Mouse (Mus musculus) skeletal muscle tissue, adult 2 months (tissue): ENCODE measurements around the gene Kcnd3.

Source experiments
- DNase-seq: peaks from one replicate; pipeline ENCODE4 v3.0.0-alpha.2; 2012; ENCODE audit warnings: low read depth, low spot score

The Kcnd3 gene

DNA sequence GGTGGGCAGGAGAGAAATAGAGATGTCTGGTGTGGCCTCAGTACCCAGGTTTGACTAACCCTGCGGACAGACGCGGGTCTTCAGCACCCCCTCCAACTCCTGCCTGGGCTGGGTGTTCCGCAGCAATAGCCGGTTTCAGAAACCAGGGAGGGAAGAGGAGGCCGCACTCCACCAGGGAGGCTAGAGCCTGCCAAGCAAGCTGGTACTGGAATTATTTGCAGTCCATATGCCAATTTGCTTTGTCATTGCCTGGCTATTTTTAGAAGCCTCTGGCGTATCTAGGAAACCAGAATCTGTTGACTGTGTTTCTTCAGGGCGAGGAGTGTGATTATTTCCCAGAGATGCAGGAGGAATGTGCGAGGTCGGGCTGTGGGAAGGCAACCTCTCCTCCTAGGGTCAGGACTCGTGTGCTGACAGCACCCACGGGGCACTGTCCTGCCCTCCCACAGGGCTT, 69.1 kb downstream of the Kcnd3 start:
- DNase-seq, result peak; percentile 40

DNA sequence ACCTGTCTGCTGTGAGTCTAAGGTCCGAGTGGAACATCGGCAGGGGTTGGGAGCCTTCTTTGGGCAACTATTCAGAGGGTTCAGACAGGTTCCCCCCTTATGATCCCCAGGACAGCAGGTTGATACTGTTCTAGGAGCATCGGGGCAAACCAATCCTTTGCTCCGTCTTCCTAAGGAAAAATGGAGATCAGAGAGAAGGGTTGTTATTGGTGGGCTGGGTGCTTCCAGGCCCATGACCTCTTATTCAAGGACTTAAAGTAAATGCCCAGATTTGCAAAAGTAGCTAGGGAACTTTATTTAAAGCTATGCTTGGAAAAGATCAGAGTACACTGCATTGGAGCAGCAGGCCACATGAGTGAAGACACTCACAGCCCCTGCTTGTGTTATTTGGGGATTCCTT, 69.5 kb downstream of the Kcnd3 start:
- no peak for DNase-seq

- DNase-seq, result no peak
Measured at GRCm38 (mm10) chr3:105528860-105529259, 76.7 kb downstream of the Kcnd3 start.

GRCm38 (mm10) chr3:105529700-105530099, 77.6 kb downstream of the Kcnd3 start:
- DNase-seq, result no peak

GRCm38 (mm10) chr3:105530363-105531130, 78.4 kb downstream of the Kcnd3 start:
- DNase-seq, result no peak

GRCm38 (mm10) chr3:105538406-105538805, 86.3 kb downstream of the Kcnd3 start:
- DNase-seq, result no peak

DNA sequence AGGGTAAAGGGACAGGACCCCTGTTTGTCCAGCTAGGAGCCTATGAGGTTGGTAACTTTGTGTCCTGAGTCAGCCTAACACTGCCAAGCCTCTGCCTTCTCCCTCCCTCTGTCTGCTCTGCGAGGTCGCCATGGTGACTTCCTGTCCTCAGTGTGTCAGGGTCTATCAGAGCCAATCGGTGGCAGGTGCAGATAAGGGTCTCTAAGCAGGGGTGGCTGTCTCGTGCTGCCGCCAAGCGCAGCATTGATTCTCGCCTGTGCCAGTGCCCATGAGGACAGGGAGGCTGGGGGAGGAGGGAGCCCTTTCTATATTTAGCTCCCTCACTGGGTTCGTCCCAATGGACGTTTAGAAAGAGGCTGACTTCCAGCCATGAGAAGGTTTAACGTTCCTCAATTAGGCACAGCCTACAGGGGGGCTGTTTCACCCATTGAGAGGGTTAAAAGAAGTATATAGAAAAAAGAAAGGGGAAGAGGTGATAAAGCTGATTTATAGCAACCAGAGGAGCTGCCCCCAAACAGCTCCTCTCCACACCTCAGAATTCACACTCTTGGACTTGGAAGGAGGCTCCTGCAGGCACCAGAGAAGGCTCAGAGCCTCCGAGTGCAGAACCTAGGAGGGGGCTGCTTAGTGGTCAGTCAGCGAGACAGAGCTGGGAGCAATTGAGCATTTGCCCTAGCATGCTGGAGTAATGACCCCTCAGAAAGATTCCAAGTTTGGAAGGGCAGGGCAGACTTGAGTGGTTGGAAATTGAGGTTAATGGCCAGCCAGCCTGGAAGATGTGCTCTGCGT, 86.9 kb downstream of the Kcnd3 start:
- DNase-seq, result no peak

GRCm38 (mm10) chr3:105542741-105543140, 90.6 kb downstream of the Kcnd3 start:
- no peak for DNase-seq

GRCm38 (mm10) chr3:105544106-105544505, 92.0 kb downstream of the Kcnd3 start:
- no peak for DNase-seq

DNA sequence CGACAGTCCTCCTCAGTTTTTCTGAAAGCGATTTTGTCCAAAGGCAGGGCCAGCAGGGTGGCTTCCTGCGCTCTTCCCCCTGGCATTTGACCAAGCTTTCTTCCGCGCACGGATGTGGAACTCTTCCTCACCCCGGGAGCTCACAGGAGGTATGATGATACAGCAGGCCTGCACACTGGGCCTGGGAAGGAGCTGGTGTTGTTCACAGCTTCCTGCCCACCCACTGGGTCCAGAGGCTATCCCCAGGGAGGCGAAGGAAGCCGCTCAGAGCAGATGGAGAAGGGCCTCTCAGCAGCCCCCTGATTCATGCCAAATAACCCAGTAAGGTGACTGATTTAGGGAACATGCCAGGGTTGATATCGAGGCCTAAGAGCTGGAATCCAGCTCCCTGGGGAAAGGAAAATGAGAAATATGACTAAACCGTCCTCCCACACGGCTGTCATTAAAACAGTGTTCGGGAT, 94.5 kb downstream of the Kcnd3 start:
- DNase-seq, result peak; percentile 7

- no peak for DNase-seq
Measured at GRCm38 (mm10) chr3:105548074-105548771, 96.1 kb downstream of the Kcnd3 start.

DNA sequence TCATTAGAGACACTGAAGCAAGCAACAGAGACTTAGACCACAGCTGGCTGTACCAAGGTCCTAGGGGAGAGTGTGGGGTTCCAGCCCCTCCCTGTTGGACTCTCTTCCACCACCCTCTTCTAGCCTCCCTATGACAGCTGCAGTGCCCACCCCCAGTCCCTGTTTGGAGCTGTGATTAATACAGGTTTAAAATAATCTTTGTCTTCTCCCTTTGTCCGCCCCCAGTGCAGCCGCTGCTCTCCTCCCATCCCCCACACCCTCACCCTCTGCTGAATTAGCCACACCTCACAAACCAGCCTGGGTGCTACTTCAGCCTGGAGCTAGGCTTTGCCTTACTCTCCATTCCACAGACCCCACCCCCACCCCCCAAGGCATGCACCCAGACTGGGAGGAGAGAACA, 107.3 kb downstream of the Kcnd3 start:
- no peak for DNase-seq

DNA sequence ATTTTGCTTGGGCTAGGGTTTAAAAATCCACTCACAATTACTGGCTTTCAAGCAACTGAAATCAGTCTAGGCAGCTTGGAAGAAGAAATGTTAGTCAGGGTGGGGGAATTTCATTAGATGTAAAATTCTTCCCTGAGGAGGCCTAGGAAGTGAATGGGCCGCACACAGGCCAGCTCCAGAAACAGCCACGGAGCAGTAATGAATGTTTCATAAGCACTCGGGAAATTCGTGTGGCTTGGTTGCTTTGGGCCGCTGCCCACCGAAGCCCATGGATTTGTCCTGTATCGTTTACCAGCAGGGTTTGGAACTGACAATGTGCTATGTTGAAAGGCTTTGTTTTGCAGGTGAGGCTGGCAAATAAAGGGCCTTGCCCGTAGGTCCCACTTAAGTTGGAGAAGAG, 114.8 kb downstream of the Kcnd3 start:
- no peak for DNase-seq

GRCm38 (mm10) chr3:105567472-105567871, 115.3 kb downstream of the Kcnd3 start:
- DNase-seq, result no peak

- DNase-seq, result no peak
Measured at GRCm38 (mm10) chr3:105568403-105568802, 116.3 kb downstream of the Kcnd3 start.

DNA sequence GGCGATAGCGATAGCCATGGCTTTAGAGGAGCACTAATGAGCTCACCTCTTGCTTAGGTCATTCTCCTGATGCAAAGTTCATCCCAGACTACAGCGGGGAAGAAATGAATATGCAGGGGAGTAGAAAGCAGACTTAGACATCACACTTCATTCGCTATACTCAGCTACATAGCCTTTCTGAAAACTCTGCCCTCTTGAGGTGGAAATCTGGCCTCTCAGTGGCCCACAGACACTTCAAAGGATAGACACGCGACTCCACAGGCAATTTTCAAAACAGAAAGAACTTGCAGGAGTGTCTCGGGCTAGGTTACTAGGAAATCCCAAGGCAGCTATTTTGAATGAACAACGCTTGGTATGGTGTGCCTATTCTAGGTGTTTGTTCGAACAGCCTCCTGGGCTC, 116.7 kb downstream of the Kcnd3 start:
- no peak for DNase-seq

- DNase-seq, result no peak
Measured at GRCm38 (mm10) chr3:105569310-105569752, 117.2 kb downstream of the Kcnd3 start.

DNA sequence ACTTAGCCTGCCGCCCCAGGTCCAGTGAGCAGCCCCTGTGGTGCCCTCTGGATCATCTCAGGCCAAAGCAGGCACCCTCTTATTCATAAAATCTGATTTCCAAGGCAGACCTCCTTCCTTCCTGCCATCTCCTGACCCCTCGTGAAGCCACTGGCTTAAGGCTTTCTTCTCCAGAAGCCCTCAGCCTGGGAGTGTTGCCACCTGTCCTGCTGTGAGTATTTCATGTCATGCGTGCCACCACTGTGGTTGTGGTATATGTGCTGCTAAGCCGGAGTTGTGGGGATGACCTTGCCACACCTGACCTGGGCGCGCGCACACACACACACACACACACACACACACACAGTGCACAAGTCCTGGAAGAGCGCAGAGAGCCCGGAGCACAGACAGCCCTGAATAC, 117.8 kb downstream of the Kcnd3 start:
- no peak for DNase-seq

DNA sequence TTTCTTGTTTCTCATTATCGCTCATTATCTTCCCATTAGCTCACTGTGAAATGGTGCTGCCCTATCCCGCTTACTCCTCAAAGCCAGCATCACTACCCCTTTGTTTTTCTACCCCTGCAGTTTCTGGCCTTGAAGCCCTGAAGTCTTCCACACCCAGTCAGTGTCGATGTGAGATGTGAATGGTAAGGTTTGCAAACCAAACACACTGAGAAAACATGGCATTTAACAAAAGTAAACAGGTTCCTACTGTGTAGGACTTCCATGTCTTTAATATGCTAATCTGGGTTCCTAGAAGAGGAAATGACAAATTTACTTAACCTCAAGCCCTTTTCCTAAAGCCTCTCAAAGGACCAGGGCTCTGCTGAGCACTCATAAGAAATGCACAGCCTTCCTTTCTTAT, 118.7 kb downstream of the Kcnd3 start:
- DNase-seq, result no peak

DNA sequence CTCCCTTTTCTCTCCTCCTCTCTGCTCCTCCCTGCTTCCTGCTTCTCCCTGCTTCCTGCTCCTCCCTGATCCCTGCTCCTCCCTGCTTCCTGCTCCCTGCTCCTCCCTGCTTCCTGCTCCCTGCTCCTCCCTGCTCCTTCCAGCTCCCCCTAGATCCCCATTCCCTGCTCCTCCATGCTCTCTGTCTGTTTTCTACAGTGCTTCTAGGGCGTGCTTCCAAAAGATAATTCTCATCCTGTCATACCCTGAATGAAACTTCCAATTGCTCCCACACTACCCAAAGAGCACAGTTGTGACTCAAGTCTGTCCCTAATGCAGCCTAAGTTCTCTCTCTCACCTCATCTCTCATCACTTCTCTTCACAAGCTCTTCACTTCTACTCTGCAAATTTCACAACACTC, 119.8 kb downstream of the Kcnd3 start:
- no peak for DNase-seq

DNA sequence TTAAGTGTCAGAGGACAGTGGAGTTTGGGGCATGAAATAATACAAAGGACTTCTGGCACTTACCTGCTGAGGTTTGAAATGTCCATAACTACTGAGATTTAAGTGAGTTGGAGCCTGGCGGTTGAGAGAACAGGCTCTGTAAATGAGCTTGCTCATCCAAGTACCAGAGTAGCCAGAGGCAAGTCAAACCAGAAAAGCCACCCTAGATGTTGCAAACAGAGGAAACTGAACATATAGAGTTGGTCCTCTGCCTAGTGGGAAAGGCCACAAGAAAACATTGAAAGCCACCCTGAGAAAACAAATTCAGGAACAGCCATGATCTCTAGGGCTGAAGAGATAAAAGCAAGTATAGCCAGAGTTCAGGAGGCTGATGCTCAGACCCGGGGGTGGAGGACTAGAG, 121.0 kb downstream of the Kcnd3 start:
- no peak for DNase-seq

DNA sequence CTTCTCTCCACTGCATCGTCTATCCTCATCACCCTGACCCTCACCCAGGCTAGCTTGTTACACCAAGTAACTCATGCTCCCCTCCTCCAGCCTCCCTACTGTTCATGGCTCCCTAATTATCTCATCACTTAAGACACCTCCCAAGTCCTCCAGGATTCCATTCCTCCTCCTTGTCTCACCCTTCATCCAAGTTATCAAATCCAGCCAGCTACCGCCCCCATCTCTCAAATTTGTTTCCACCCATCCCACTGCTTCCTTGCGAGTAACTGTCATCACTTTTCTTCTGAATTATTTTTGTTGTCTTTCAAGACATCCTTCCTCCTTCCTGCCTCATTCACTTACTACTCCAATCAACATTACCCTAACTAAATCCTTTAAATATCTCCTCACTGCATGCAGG, 126.2 kb downstream of the Kcnd3 start:
- no peak for DNase-seq
